Mouse (Mus musculus) CD4-positive, CD25-positive, alpha-beta regulatory T cell (primary cell): ENCODE results near the gene Hspa12a. TPM values are rescaled to one million over a fixed set of nuclear protein-coding genes. Genes with fewer than 3 reads are reported as not detected.

Experiments used
- polyA plus RNA-seq: library from polyadenylated mRNA; unstranded; fragments of 100-300 nt; shearing (Covaris generic); gene quantifications from one replicate; pipeline ENCODE4 v1.2.1, GENCODE M21; 2017

The Hspa12a gene
- polyA plus RNA-seq, result 1.8 TPM

GRCm38 (mm10) chr19:58942841-58943828 lies at the start of gene Hspa12a, which contains the start of gene Eno4:
Hspa12a (minus strand) TSS chr19:58943654.
Eno4 (plus strand) TSS chr19:58943425.

GRCm38 (mm10) chr19:58794284-58794683 lies 149.2 kb downstream of the Hspa12a start, which contains the start of gene 1700019N19Rik:
1700019N19Rik (minus strand) TSS chr19:58794461.

GRCm38 (mm10) chr19:58759423-58759822 lies 184.0 kb downstream of the Hspa12a start, which contains the start of gene Pnliprp2:
Pnliprp2 (plus strand) TSS chr19:58759719.

Other genes starting within 250 kb of the Hspa12a start
- not detected for gene Pnliprp1, start 214.8 kb downstream of the Hspa12a start, polyA plus RNA-seq
- gene Pnliprp2, start 183.9 kb downstream of the Hspa12a start, polyA plus RNA-seq, result not detected
- gene 1700019N19Rik, start 149.2 kb downstream of the Hspa12a start, polyA plus RNA-seq, result not detected
- 0.07 TPM for gene Eno4, start 229 bp downstream of the Hspa12a start, polyA plus RNA-seq
- 0.71 TPM for gene Shtn1, start 132.4 kb upstream of the Hspa12a start, polyA plus RNA-seq
- gene Vax1, start 226.4 kb upstream of the Hspa12a start, polyA plus RNA-seq, result not detected